Mouse (Mus musculus): ENCODE data around the gene Ppp1r3e. TPM values are rescaled to one million over a fixed set of nuclear protein-coding genes. Genes with fewer than 3 reads are reported as not detected.

The Ppp1r3e gene
- polyA plus RNA-seq, 1 experiment from 2014 or later: 3.8 TPM

DNA sequence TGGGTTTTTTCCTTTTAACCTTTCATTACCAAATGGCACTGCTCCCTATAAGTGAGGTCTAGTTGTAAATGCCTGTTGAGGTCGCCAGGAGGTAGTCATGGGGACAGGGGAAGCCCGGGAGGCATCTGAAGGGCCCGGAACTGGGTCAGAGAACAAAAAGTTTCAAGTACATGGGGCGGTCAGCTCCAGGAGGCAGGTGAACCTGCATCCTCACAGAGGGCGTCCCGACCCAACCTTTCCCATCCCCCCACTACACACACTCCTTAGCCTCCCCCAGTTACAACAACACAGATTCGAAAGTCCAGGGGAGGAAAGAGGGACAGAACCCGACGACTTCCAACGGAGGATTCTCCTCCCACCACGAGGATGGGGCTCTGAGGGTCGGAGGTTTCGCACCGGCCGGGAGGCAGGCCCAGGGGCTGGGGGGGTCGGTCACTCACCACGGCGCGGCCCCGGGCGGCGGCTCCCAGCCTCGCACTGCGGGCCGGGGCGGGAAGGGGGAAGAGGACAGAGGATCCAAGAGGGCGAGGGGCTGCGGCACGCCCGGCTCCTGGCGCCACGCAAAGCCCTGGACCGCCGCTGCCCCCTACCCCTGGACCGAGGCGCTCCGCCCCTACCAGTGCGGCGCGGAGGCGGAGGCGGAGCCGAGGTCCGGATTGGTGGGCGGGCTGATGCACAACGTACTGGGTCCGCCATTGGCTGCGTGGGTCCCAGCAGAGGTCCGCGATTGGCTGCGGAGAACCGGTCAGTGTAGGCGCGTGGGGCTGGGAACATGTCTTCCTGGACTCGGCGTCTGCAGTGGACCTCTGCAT is 13.6 kb downstream of the Ppp1r3e start:
- Histone ChIP-seq H3K27ac (ENCODE audit: low read depth, low read length) (peak overlapping the region; percentile 88), H3K9ac (ENCODE audit: low read depth, low read length) (peak overlapping the region; percentile 93), H3K36me3 (ENCODE audit: control insufficient read depth, insufficient read depth) (no peaks in the 10 kb centered on the region), H3K27me3 (replicated peaks; ENCODE audit: control insufficient read depth, insufficient read depth, low read length) (no peaks in the 10 kb centered on the region), H3K4me2 (replicated peaks; ENCODE audit: low read depth) (peak overlapping the region; percentile 87), H3K4me1 (replicated peaks; ENCODE audit: control insufficient read depth, insufficient read depth, low read length) (no peaks in the 10 kb centered on the region), H3K9me3 (ENCODE audit: control insufficient read depth) (no peaks in the 10 kb centered on the region), H3K4me3 (ENCODE audit: low read depth, low read length) (peak overlapping the region; percentile 99)
- ATAC-seq: peak; percentile 99
- peak; percentile 26 for TF ChIP-seq CTCF (IDR thresholded peaks at IDR 0.05; ENCODE audit: low read depth)
- under 1% methylated on average over 49 of the region's 56 CpGs for WGBS

DNA sequence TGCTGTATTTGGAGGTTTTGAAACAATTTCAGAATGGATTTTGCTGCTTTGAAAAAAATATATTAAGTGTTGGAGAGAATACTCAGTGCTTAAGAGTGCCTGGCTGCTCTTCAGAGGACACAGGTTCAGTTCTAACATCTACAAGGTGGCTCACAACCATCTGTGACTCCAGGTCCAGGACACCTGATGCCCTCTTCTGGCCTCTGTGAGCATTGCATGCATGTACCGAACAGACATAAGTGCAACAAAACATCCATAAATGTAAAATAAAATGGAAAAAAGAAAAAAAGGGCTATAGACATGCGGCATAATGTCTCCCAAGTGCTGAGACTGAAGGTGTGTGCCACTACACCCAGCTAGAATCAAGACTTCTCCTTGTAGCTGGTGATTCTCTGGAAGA is 16.8 kb downstream of the Ppp1r3e start:
- H3K9me3 ChIP-seq (ENCODE audit: control insufficient read depth): no peaks in the 10 kb centered on the region
- peaks cover 17% of the 10 kb centered on the region for H3K36me3 ChIP-seq (ENCODE audit: control insufficient read depth, insufficient read depth)
- H3K27ac ChIP-seq (ENCODE audit: low read depth, low read length): no peak overlapping the region
- WGBS: 43% methylated on average over 2 of the region's 2 CpGs
- ATAC-seq: no peak
- no peaks in the 10 kb centered on the region for H3K4me1 ChIP-seq (replicated peaks; ENCODE audit: control insufficient read depth, insufficient read depth, low read length)
- no peak overlapping the region for H3K9ac ChIP-seq (ENCODE audit: low read depth, low read length)
- peak; percentile 82 for TF ChIP-seq CTCF (IDR thresholded peaks at IDR 0.05; ENCODE audit: low read depth)
- H3K4me2 ChIP-seq (replicated peaks; ENCODE audit: low read depth): no peak overlapping the region
- no peak overlapping the region for H3K4me3 ChIP-seq (ENCODE audit: low read depth, low read length)
- H3K27me3 ChIP-seq (replicated peaks; ENCODE audit: control insufficient read depth, insufficient read depth, low read length): no peaks in the 10 kb centered on the region

DNA sequence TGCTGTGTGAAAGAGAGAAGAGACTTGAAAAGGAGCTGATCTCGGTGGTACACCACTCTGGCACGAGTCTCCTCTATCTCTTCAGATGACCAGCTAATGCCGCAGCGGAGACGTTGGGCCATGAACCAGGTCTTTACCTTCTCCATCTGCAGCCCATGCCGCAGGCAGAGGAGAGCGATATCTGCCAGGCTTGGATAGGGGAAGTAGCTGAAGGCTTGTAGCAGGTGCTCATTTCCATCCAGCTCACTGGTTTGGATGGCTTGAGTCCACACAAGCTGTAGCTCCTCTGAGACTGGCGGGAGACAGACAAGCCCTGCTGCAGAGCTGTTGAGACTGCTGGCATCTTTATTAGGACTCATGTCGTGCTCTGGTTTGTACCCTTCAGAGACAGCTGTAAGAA is 19.5 kb downstream of the Ppp1r3e start:
- no peak overlapping the region for H3K9ac ChIP-seq (ENCODE audit: low read depth, low read length)
- H3K4me1 ChIP-seq (replicated peaks; ENCODE audit: control insufficient read depth, insufficient read depth, low read length): no peaks in the 10 kb centered on the region
- H3K4me3 ChIP-seq (ENCODE audit: low read depth, low read length): no peak overlapping the region
- ATAC-seq: no peak
- TF ChIP-seq CTCF (IDR thresholded peaks at IDR 0.05; ENCODE audit: low read depth): no peak
- H3K27me3 ChIP-seq (replicated peaks; ENCODE audit: control insufficient read depth, insufficient read depth, low read length): no peaks in the 10 kb centered on the region
- no peak overlapping the region for H3K4me2 ChIP-seq (replicated peaks; ENCODE audit: low read depth)
- H3K27ac ChIP-seq (ENCODE audit: low read depth, low read length): no peak overlapping the region
- H3K9me3 ChIP-seq (ENCODE audit: control insufficient read depth): no peaks in the 10 kb centered on the region
- 91% methylated on average over 9 of the region's 9 CpGs for WGBS
- H3K36me3 ChIP-seq (ENCODE audit: control insufficient read depth, insufficient read depth): peaks cover 17% of the 10 kb centered on the region

DNA sequence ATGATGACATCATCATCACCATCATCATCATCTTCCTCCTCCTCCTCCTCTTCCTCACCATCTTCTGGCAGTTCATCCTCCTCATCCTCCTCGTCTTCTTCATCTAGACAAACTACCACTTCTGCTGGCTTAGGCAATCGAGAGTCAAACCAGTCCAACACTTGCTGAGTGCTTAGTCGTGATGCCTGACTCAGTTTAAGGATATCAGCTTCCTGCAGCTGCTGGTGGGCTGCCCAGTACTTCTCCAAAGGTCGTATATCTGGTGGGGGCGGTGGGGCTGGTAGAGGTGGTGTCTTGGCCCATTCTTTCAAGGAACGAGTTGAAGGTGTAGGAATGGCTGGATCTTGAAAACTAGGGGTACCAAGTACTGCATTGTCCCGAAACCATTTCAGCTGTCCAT is 20.6 kb downstream of the Ppp1r3e start:
- Histone ChIP-seq H3K4me3 (ENCODE audit: low read depth, low read length) (no peak overlapping the region), H3K4me2 (replicated peaks; ENCODE audit: low read depth) (no peak overlapping the region), H3K9me3 (ENCODE audit: control insufficient read depth) (no peaks in the 10 kb centered on the region), H3K9ac (ENCODE audit: low read depth, low read length) (no peak overlapping the region), H3K27ac (ENCODE audit: low read depth, low read length) (no peak overlapping the region), H3K4me1 (replicated peaks; ENCODE audit: control insufficient read depth, insufficient read depth, low read length) (no peaks in the 10 kb centered on the region), H3K27me3 (replicated peaks; ENCODE audit: control insufficient read depth, insufficient read depth, low read length) (no peaks in the 10 kb centered on the region), H3K36me3 (ENCODE audit: control insufficient read depth, insufficient read depth) (peaks cover 17% of the 10 kb centered on the region)
- no peak for ATAC-seq
- TF ChIP-seq CTCF (IDR thresholded peaks at IDR 0.05; ENCODE audit: low read depth): no peak
- WGBS: 88% methylated on average over 7 of the region's 7 CpGs

DNA sequence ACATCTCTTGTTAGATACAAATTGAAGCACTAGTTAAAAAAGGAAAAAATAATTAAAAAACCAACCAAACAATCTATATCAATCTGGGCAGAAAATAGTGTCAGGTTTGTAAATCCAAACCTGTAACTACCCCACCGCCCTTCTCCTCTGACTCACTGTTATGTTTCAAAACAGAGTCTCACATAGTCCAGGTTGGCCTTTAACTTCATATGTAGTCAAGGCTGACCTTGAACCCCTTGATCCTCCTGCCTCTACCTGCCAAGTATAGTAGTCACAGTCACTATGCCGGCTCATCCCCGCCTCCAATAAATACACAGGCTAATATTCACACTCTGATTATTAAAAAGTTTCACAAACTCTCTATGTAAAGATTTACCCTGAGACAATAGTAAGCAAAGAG is 21.6 kb downstream of the Ppp1r3e start:
- Histone ChIP-seq H3K4me1 (replicated peaks; ENCODE audit: control insufficient read depth, insufficient read depth, low read length) (no peaks in the 10 kb centered on the region), H3K4me3 (ENCODE audit: low read depth, low read length) (no peak overlapping the region), H3K9ac (ENCODE audit: low read depth, low read length) (no peak overlapping the region), H3K4me2 (replicated peaks; ENCODE audit: low read depth) (no peak overlapping the region), H3K27ac (ENCODE audit: low read depth, low read length) (no peak overlapping the region), H3K36me3 (ENCODE audit: control insufficient read depth, insufficient read depth) (peaks cover 17% of the 10 kb centered on the region), H3K9me3 (ENCODE audit: control insufficient read depth) (no peaks in the 10 kb centered on the region), H3K27me3 (replicated peaks; ENCODE audit: control insufficient read depth, insufficient read depth, low read length) (no peaks in the 10 kb centered on the region)
- ATAC-seq: no peak
- WGBS: 88% methylated on average over 3 of the region's 3 CpGs
- no peak for TF ChIP-seq CTCF (IDR thresholded peaks at IDR 0.05; ENCODE audit: low read depth)

DNA sequence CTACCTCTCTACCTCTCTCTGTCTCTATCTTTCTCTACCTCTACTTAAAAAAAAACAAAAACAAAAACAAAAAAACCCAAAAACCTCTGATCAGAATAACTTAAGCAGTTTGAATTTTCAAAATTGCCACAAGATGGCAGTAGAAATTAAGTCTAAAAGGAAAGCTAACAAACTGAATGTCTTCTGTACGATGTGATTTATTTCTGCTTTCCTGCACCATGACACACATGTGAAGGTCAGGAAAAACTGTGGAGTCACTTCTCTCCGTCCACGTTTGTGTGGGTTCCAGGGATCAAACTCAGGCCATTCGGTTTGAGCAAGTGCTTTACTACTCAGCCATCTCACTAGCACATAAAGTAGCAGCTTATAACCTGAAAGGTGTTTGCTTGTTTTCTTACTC is 33.9 kb downstream of the Ppp1r3e start:
- Histone ChIP-seq H3K27me3 (replicated peaks; ENCODE audit: control insufficient read depth, insufficient read depth, low read length) (no peaks in the 10 kb centered on the region), H3K9me3 (ENCODE audit: control insufficient read depth) (no peaks in the 10 kb centered on the region), H3K4me3 (ENCODE audit: low read depth, low read length) (no peak overlapping the region), H3K36me3 (ENCODE audit: control insufficient read depth, insufficient read depth) (no peaks in the 10 kb centered on the region), H3K4me2 (replicated peaks; ENCODE audit: low read depth) (peak overlapping the region; percentile 21; the same call in 1 of the 2 replicates), H3K9ac (ENCODE audit: low read depth, low read length) (no peak overlapping the region), H3K4me1 (replicated peaks; ENCODE audit: control insufficient read depth, insufficient read depth, low read length) (no peaks in the 10 kb centered on the region), H3K27ac (ENCODE audit: low read depth, low read length) (no peak overlapping the region)
- 4% methylated on average over 4 of the region's 4 CpGs for WGBS
- TF ChIP-seq CTCF (IDR thresholded peaks at IDR 0.05; ENCODE audit: low read depth): peak; percentile 67
- no peak for ATAC-seq
